8 mouse cellular contexts compared by ENCODE assay signal in genomic region chr3:107582875-107583767, GRCm38 (mm10). TPM values are rescaled to one million over a fixed set of nuclear protein-coding genes. Genes with fewer than 3 reads are reported as not detected.
DNase-seq lines count a peak whose midpoint lies in the region; ATAC-seq and TF ChIP-seq lines count a peak whose summit lies in the region.

No protein-coding gene starts in this region.

- WGBS in embryonic facial prominence, embryonic 14.5 days: 2% methylated on average over 57 of the region's 65 CpGs
- under 1% methylated on average over 65 of the region's 65 CpGs for whole genome bisulfite sequencing in intestine, embryonic 14.5 days
- under 1% methylated on average over 65 of the region's 65 CpGs for WGBS in midbrain, embryonic 13.5 days

- H3K27ac ChIP-seq in left cerebral cortex, adult 2 months: no peak overlapping the region
- H3K27ac ChIP-seq in embryonic facial prominence, embryonic 14.5 days (replicated peaks; ENCODE audit: low read depth, low read length): peak overlapping the region; percentile 59
- H3K27ac ChIP-seq in intestine, embryonic 14.5 days (ENCODE audit: low read depth): no peak overlapping the region
- no peak overlapping the region for H3K27ac ChIP-seq in midbrain, embryonic 13.5 days

- H3K4me3 ChIP-seq in left cerebral cortex, adult 2 months: peak overlapping the region; percentile 34
- peak overlapping the region; percentile 45 for H3K4me3 ChIP-seq in embryonic facial prominence, embryonic 14.5 days (ENCODE audit: low read depth, low read length)
- H3K4me3 ChIP-seq in intestine, embryonic 14.5 days (ENCODE audit: low read depth, low read length): peak overlapping the region; percentile 25
- peak overlapping the region; percentile 30 for H3K4me3 ChIP-seq in midbrain, embryonic 13.5 days (replicated peaks)

- no peaks in the 10 kb centered on the region for H3K36me3 ChIP-seq in embryonic facial prominence, embryonic 14.5 days (ENCODE audit: control insufficient read depth, insufficient read depth, low read length)
- H3K36me3 ChIP-seq in intestine, embryonic 14.5 days (ENCODE audit: control insufficient read depth, insufficient read depth, low read length): no peaks in the 10 kb centered on the region
- H3K36me3 ChIP-seq in midbrain, embryonic 13.5 days: no peaks in the 10 kb centered on the region

- H3K4me1 ChIP-seq in embryonic facial prominence, embryonic 14.5 days (ENCODE audit: control insufficient read depth, insufficient read depth, low read length): 0 out of 2 replicates have a peak, but pooled peaks cover 12% of the 10 kb centered on the region
- peaks cover 4% of the 10 kb centered on the region; the same call in 1 of the 2 replicates for H3K4me1 ChIP-seq in intestine, embryonic 14.5 days (replicated peaks; ENCODE audit: control insufficient read depth, insufficient read depth, low read length)
- peaks cover 10% of the 10 kb centered on the region for H3K4me1 ChIP-seq in midbrain, embryonic 13.5 days (replicated peaks)

- intact Hi-C loops in left cerebral cortex, adult 2 months (cut with DNase I): no loop called here

- DNase-seq in left cerebral cortex, adult 2 months (ENCODE audit: extremely low spot score in 1 of 2, low spot score in 2 of 2): no peak
- no peak for DNase-seq in left cerebral cortex, adult 18-20 months (ENCODE audit: low spot score in 2 of 2)
- no peak for DNase-seq in embryonic facial prominence, embryonic 14.5 days (ENCODE audit: low spot score)
- peak; percentile 77 for DNase-seq in intestine, embryonic 14.5 days (ENCODE audit: low spot score)
- no peak for DNase-seq in layer of hippocampus, postnatal 25 days (ENCODE audit: extremely low spot score in 1 of 2, low spot score in 1 of 2)
- DNase-seq in gastrocnemius, postnatal 10 days: no peak

- TF ChIP-seq CTCF in left cerebral cortex, adult 2 months (IDR thresholded peaks at IDR 0.05): no peak; the same call in 1 of the 2 replicates

- no peaks in the 10 kb centered on the region for H3K9me3 ChIP-seq in embryonic facial prominence, embryonic 14.5 days (ENCODE audit: control insufficient read depth, low read length)
- no peaks in the 10 kb centered on the region for H3K9me3 ChIP-seq in intestine, embryonic 14.5 days (ENCODE audit: control insufficient read depth, low read length)
- H3K9me3 ChIP-seq in midbrain, embryonic 13.5 days: no peaks in the 10 kb centered on the region

- peaks cover 79% of the 10 kb centered on the region for H3K27me3 ChIP-seq in embryonic facial prominence, embryonic 14.5 days (replicated peaks; ENCODE audit: control insufficient read depth, insufficient read depth, low read length)
- H3K27me3 ChIP-seq in intestine, embryonic 14.5 days (replicated peaks; ENCODE audit: control insufficient read depth, insufficient read depth, low read length): peaks cover 95% of the 10 kb centered on the region
- peaks cover 97% of the 10 kb centered on the region for H3K27me3 ChIP-seq in midbrain, embryonic 13.5 days

- ATAC-seq in embryonic facial prominence, embryonic 14.5 days (ENCODE audit: low read depth): no peak
- no peak for ATAC-seq in intestine, embryonic 14.5 days (replicated peaks; ENCODE audit: low FRiP score, low TSS enrichment, low read depth)
- ATAC-seq in midbrain, embryonic 13.5 days: no peak
- no peak for ATAC-seq in inflammation-experienced regulatory T-cells, adult 6 months

- peak overlapping the region; percentile 75 for H3K4me2 ChIP-seq in embryonic facial prominence, embryonic 14.5 days (ENCODE audit: low read depth, low read length)
- H3K4me2 ChIP-seq in intestine, embryonic 14.5 days (ENCODE audit: low read length): peak overlapping the region; percentile 45
- H3K4me2 ChIP-seq in midbrain, embryonic 13.5 days (replicated peaks): peak overlapping the region; percentile 54

- H3K9ac ChIP-seq in embryonic facial prominence, embryonic 14.5 days (ENCODE audit: low read depth, low read length): peak overlapping the region; percentile 67
- no peak overlapping the region for H3K9ac ChIP-seq in intestine, embryonic 14.5 days (ENCODE audit: low read length)
- peak overlapping the region; percentile 44 for H3K9ac ChIP-seq in midbrain, embryonic 13.5 days (replicated peaks)

RNA-seq across cellular contexts. Expression of gene Alx3, which starts 11.7 kb away (rescaled TPM):
- total RNA-seq in left cerebral cortex, adult 2 months (2021): under 1 TPM; 0.40 to 0.86 TPM
- total RNA-seq in left cerebral cortex, adult 18-20 months (2021): 1 to 10 TPM; 2.0 to 2.5 TPM
- 9.2 and 13.5 TPM in 2 replicates for polyA plus RNA-seq in embryonic facial prominence, embryonic 14.5 days (2014; fragmentation: Nextera tagmentation; extraction: Ambion mirVana)
- not detected in 2 replicates for polyA plus RNA-seq in intestine, embryonic 14.5 days (2014; fragmentation: Nextera tagmentation; extraction: Ambion mirVana)
- polyA plus RNA-seq in midbrain, embryonic 13.5 days (2015; fragmentation: Nextera tagmentation; extraction: Ambion mirVana): 0.49 and 1.2 TPM in 2 replicates
- not detected for polyA plus RNA-seq in inflammation-experienced regulatory T-cells, adult 6 months (2017; shearing (Covaris generic))
- under 1 TPM; 0.33 to 0.47 TPM for total RNA-seq in layer of hippocampus, postnatal 25 days (2021)
- not detected for total RNA-seq in gastrocnemius, postnatal 10 days (2021)

RNA-seq across cellular contexts. Expression of gene Ubl4b, which starts 28.2 kb away (rescaled TPM):
- total RNA-seq in left cerebral cortex, adult 2 months (2021): under 1 TPM in 1 of 2 experiments, not detected in 1; 0.33 TPM
- not detected for total RNA-seq in left cerebral cortex, adult 18-20 months (2021)
- not detected in 2 replicates for polyA plus RNA-seq in embryonic facial prominence, embryonic 14.5 days (2014; fragmentation: Nextera tagmentation; extraction: Ambion mirVana)
- not detected in 2 replicates for polyA plus RNA-seq in intestine, embryonic 14.5 days (2014; fragmentation: Nextera tagmentation; extraction: Ambion mirVana)
- not detected in 2 replicates for polyA plus RNA-seq in midbrain, embryonic 13.5 days (2015; fragmentation: Nextera tagmentation; extraction: Ambion mirVana)
- polyA plus RNA-seq in inflammation-experienced regulatory T-cells, adult 6 months (2017; shearing (Covaris generic)): not detected
- not detected for total RNA-seq in layer of hippocampus, postnatal 25 days (2021)
- not detected for total RNA-seq in gastrocnemius, postnatal 10 days (2021)

RNA-seq across cellular contexts. Expression of gene Gm10961, which starts 48.0 kb away (rescaled TPM):
- total RNA-seq in left cerebral cortex, adult 2 months (2021): not detected
- total RNA-seq in left cerebral cortex, adult 18-20 months (2021): not detected
- not detected in 2 replicates for polyA plus RNA-seq in embryonic facial prominence, embryonic 14.5 days (2014; fragmentation: Nextera tagmentation; extraction: Ambion mirVana)
- polyA plus RNA-seq in intestine, embryonic 14.5 days (2014; fragmentation: Nextera tagmentation; extraction: Ambion mirVana): not detected in 2 replicates
- not detected in 2 replicates for polyA plus RNA-seq in midbrain, embryonic 13.5 days (2015; fragmentation: Nextera tagmentation; extraction: Ambion mirVana)
- polyA plus RNA-seq in inflammation-experienced regulatory T-cells, adult 6 months (2017; shearing (Covaris generic)): not detected
- not detected for total RNA-seq in layer of hippocampus, postnatal 25 days (2021)
- not detected for total RNA-seq in gastrocnemius, postnatal 10 days (2021)

RNA-seq across cellular contexts. Expression of gene Strip1, which starts 48.4 kb away (rescaled TPM):
- 10 to 100 TPM; 65.9 to 69.0 TPM for total RNA-seq in left cerebral cortex, adult 2 months (2021)
- total RNA-seq in left cerebral cortex, adult 18-20 months (2021): 10 to 100 TPM; 63.9 to 65.4 TPM
- 53.7 and 59.7 TPM in 2 replicates for polyA plus RNA-seq in embryonic facial prominence, embryonic 14.5 days (2014; fragmentation: Nextera tagmentation; extraction: Ambion mirVana)
- 49.4 and 49.7 TPM in 2 replicates for polyA plus RNA-seq in intestine, embryonic 14.5 days (2014; fragmentation: Nextera tagmentation; extraction: Ambion mirVana)
- polyA plus RNA-seq in midbrain, embryonic 13.5 days (2015; fragmentation: Nextera tagmentation; extraction: Ambion mirVana): 152 and 156 TPM in 2 replicates
- 10 to 100 TPM; 11.1 to 20.6 (median 15.6) TPM for polyA plus RNA-seq in inflammation-experienced regulatory T-cells, adult 6 months (2017; shearing (Covaris generic))
- 10 to 100 TPM; 69.6 to 71.2 TPM for total RNA-seq in layer of hippocampus, postnatal 25 days (2021)
- 10 to 100 TPM; 21.4 to 24.1 TPM for total RNA-seq in gastrocnemius, postnatal 10 days (2021)
